Mouse (Mus musculus) thymus, adult 2 months (tissue): ENCODE data around the gene Ttc3. TPM values are rescaled to one million over a fixed set of nuclear protein-coding genes. Genes with fewer than 3 reads are reported as not detected.

Experiments
- DNase-seq: peaks from one replicate; pipeline ENCODE4 v3.0.0; 2021
- H3K27ac ChIP-seq: fragments of 200-500 bp; 2 replicates; pipeline ENCODE4 v1.5.1; 2012; ENCODE audit warnings: low read length, control low read depth; ENCODE audit not compliant: control insufficient read depth, insufficient read depth
- H3K27me3 ChIP-seq: fragments of 200-500 bp; 2 replicates; pipeline ENCODE4 v1.6.1; 2012; ENCODE audit warnings: mild to moderate bottlenecking, low read length, moderate library complexity, mixed read lengths; ENCODE audit not compliant: control insufficient read depth, insufficient read depth
- H3K36me3 ChIP-seq: fragments of 200-500 bp; 2 replicates; pipeline ENCODE4 v1.6.1; 2012; ENCODE audit warnings: mild to moderate bottlenecking, low read length, moderate library complexity; ENCODE audit not compliant: control insufficient read depth, insufficient read depth
- H3K4me1 ChIP-seq: fragments of 200-500 bp; replicated peaks from 2 replicates; pipeline ENCODE4 v1.6.1; 2012; ENCODE audit warnings: low read length; ENCODE audit not compliant: control insufficient read depth, insufficient read depth
- H3K4me3 ChIP-seq: fragments of 200-500 bp; 2 replicates; pipeline ENCODE4 v1.5.1; 2012; ENCODE audit warnings: mild to moderate bottlenecking, low read length, control low read depth, moderate library complexity; ENCODE audit not compliant: control insufficient read depth, insufficient read depth
- CTCF ChIP-seq: fragments of 200-500 bp; IDR thresholded peaks from 2 replicates; pipeline ENCODE4 v1.5.1; 2012; ENCODE audit warnings: mild to moderate bottlenecking, control low read depth, low read length, moderate library complexity, borderline replicate concordance; ENCODE audit not compliant: control insufficient read depth, poor library complexity, insufficient read depth; ENCODE audit errors: extremely low read depth
- POLR2A ChIP-seq: fragments of 200-500 bp; IDR thresholded peaks from 2 replicates; pipeline ENCODE4 v1.6.1; 2012; ENCODE audit warnings: mild to moderate bottlenecking, low read length, control low read depth, moderate library complexity; ENCODE audit not compliant: control insufficient read depth, poor library complexity, insufficient read depth; ENCODE audit errors: extremely low read depth
- WGBS: fragments of 180-500 bp; shearing (Covaris S2); methylation state at CpG from one replicate; pipeline ENCODE4 v1.1.7; 2018; 5-methylcytosine and 5-hydroxymethylcytosine counted together
- polyA plus RNA-seq: library from polyadenylated mRNA; depleted of rRNA; stranded (reverse); fragments of >200 nt; gene quantifications from 2 replicates; pipeline ENCODE4 v1.2.3, GENCODE M21; 2012

Gene Ttc3
- polyA plus RNA-seq, 1 experiment = 63.6 TPM

- peaks cover 16% of the 10 kb centered on the region for H3K36me3 ChIP-seq
- no peaks in the 10 kb centered on the region for H3K4me1 ChIP-seq
- TF ChIP-seq POLR2A (no peak), CTCF (no peak)
- DNase-seq = no peak
- 92% methylated on average over 3 of the region's 3 CpGs for WGBS
- H3K27me3 ChIP-seq = no peaks in the 10 kb centered on the region
- H3K4me3 ChIP-seq = no peak overlapping the region
- H3K27ac ChIP-seq = no peak overlapping the region
These were observed 24.6 kb downstream of the Ttc3 start for GRCm38 (mm10) chr16:94395051-94395450.

DNA sequence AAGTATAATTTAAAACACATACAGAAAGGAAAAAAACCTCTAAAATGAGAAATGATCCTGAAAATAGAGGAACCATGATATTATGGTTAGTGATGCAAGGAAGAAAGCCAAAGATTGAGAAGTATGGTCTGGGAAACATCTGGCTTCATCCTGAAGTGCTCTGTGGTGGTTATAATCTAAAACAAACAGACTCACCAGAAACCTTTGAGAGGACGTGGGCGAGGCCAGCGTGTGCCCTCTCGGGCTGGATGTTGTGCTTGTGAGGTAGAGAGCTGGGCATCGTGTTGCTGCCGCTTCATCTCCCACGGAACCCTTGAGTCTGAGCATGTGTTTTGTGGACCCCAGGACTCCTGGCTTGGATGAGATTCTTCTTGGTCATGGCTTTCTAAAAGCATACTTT lies 26.2 kb downstream of the Ttc3 start:
- 92% methylated on average over 7 of the region's 7 CpGs for WGBS
- no peak for TF ChIP-seq POLR2A
- TF ChIP-seq CTCF = no peak
- H3K4me1 ChIP-seq = no peaks in the 10 kb centered on the region

DNA sequence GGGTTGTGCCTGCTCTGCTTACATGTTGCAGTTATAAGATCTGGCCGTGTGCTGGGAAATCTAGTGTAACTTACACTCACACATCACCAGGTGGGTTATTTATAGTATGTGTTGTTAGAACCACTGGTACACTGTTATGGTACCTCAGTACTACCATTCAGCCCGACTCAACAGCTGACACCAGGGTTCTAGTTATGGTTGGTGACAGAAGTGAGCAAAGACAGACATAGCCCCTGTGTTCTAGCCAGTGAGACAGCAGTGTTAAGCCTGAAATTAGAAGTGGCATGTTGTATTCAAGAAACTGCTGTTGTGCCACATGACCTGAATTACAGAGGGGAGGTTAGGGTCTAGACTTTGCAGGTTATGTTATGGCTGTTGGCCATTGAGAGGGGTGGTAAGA lies 28.7 kb downstream of the Ttc3 start:
- Histone ChIP-seq H3K36me3 (peaks cover 22% of the 10 kb centered on the region), H3K27me3 (no peaks in the 10 kb centered on the region), H3K4me3 (no peak overlapping the region), H3K4me1 (no peaks in the 10 kb centered on the region), H3K27ac (no peak overlapping the region)
- no peak for DNase-seq
- TF ChIP-seq POLR2A (no peak), CTCF (no peak)
- 93% methylated on average over 2 of the region's 2 CpGs for WGBS

More for the DNA sequence above, 26.2 kb downstream of the Ttc3 start:
- Histone ChIP-seq H3K27me3 (no peaks in the 10 kb centered on the region), H3K36me3 (peaks cover 16% of the 10 kb centered on the region), H3K4me3 (no peak overlapping the region), H3K27ac (no peak overlapping the region)
- DNase-seq = no peak

DNA sequence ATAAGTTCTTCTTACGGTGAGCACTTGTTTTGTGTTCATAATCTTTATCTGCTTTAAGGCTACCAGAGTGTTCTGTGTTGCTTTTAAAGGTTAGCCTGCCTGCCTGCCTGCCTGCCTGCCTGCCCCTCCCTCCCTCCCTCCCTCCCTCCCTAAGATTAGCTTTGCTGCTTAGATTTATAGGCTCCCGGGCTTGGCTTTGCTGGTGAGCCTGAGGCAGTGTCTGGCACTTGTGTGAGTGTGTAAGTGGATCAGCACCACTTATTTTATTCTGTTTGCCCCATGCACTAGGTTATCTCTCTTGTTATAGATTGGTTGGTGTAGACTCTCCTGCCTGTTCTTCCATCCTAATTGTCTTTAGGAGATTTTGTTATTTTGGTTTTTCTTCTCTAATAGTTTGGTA lies 31.2 kb downstream of the Ttc3 start:
- DNase-seq = no peak
- 81% methylated on average over 2 of the region's 2 CpGs for WGBS
- Histone ChIP-seq H3K4me3 (no peak overlapping the region), H3K27me3 (no peaks in the 10 kb centered on the region), H3K27ac (no peak overlapping the region), H3K4me1 (no peaks in the 10 kb centered on the region), H3K36me3 (peaks cover 19% of the 10 kb centered on the region)
- TF ChIP-seq CTCF (no peak), POLR2A (no peak)

GRCm38 (mm10) chr16:94402185-94402584 lies 31.8 kb downstream of the Ttc3 start:
- H3K27me3 ChIP-seq = no peaks in the 10 kb centered on the region
- TF ChIP-seq CTCF (no peak), POLR2A (no peak)
- DNase-seq = no peak
- H3K4me3 ChIP-seq = no peak overlapping the region
- H3K27ac ChIP-seq = no peak overlapping the region
- 83% methylated on average over 4 of the region's 4 CpGs for WGBS
- H3K4me1 ChIP-seq = no peaks in the 10 kb centered on the region
- H3K36me3 ChIP-seq = peaks cover 24% of the 10 kb centered on the region

GRCm38 (mm10) chr16:94411287-94411686 lies 40.9 kb downstream of the Ttc3 start:
- no peak overlapping the region for H3K27ac ChIP-seq
- WGBS = 84% methylated on average over 3 of the region's 3 CpGs

GRCm38 (mm10) chr16:94412198-94412597 lies 41.8 kb downstream of the Ttc3 start:
- H3K4me1 ChIP-seq = no peaks in the 10 kb centered on the region
- no peak overlapping the region for H3K4me3 ChIP-seq
- no peak overlapping the region for H3K27ac ChIP-seq
- no peaks in the 10 kb centered on the region for H3K27me3 ChIP-seq
- WGBS = 98% methylated on average over 2 of the region's 2 CpGs
- TF ChIP-seq CTCF (no peak), POLR2A (no peak)
- no peak for DNase-seq
- peaks cover 12% of the 10 kb centered on the region for H3K36me3 ChIP-seq

More at GRCm38 (mm10) chr16:94411287-94411686, 40.9 kb downstream of the Ttc3 start:
- DNase-seq = no peak
- H3K4me1 ChIP-seq = no peaks in the 10 kb centered on the region
- no peak for TF ChIP-seq POLR2A
- no peak for TF ChIP-seq CTCF
- H3K36me3 ChIP-seq = peaks cover 19% of the 10 kb centered on the region
- H3K27me3 ChIP-seq = no peaks in the 10 kb centered on the region
- H3K4me3 ChIP-seq = no peak overlapping the region
